Mouse (Mus musculus) adrenal gland, adult 2 months (tissue): ENCODE data around the gene Snapc4. TPM values are rescaled to one million over a fixed set of nuclear protein-coding genes. Genes with fewer than 3 reads are reported as not detected.
A peak's percentile ranks its signal among the peaks of the same experiment; 100 is the strongest.

Source experiments
- DNase-seq: peaks from one replicate; pipeline ENCODE4 v3.0.0; 2021
- polyA plus RNA-seq: library from polyadenylated mRNA; depleted of rRNA; stranded (reverse); fragments of >200 nt; gene quantifications from 2 replicates; pipeline ENCODE4 v1.2.3, GENCODE M21; 2012
- total RNA-seq, 2 experiments: library from RNA; stranded (reverse); gene quantifications; 2 replicates each; pipeline ENCODE4 v1.2.3; 2021

Snapc4 gene
- total and polyA plus RNA-seq, 3 experiments: 19.1 to 55.3 (median 23.3) TPM

DNA sequence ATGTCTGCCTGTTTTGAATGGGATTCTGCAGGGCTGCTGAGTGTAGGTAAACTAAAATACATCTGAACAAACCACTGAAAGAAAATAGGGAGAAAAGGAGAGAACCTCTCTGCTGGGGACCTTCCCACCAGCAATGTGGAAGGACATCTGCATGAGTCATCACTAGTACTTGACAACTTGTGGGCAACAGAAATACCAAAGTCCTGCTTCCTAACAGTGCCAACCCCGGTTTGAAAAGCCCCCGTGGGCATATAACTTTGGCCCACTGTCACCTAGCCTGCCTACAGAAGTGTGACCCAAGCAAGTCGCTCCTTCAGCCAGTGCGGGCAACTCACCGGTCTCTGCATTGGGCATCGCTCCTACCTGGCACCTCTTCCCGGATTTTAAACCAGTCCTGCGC, 8.1 kb downstream of the Snapc4 start:
- peak; percentile 29 for DNase-seq

DNA sequence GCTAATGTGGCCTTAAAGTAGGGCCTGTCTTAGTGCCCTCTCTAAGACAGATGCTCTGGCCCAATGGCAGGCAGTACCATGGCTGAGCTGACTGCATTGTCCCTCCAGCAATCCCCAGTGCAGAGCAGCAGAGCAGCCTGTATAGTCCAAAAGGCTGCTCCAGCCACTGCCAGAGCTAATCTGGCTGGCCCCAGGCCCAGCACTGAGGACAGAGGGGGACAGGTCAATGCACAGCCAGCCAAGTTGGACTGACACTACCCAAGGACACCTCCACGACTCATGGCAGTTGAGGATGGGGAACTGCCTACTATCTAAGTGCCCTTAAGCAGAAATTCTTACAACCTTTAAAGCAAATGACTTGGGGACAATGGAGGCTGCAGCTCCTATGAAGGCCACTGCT, 11.9 kb downstream of the Snapc4 start:
- DNase-seq: no peak

DNA sequence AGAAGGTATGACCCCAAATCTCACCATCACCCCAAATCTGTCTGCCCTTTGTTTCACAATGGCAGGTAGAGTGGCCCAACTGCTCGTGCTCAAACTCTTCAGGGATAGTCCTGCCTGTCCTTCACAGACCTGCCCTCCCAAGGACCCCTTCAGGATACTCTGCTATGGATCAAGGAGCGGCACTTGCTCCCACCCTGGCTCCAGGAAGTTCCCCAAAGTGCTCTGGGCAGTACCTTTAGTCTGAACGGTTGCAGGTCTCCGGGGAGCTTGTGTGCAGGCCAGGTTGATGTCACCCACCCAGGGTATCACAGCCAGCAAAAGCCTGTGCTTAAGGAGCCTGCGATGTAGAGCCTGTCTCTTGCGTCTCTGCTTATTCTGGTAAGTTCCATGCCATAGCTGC, 12.5 kb downstream of the Snapc4 start:
- DNase-seq: no peak

DNA sequence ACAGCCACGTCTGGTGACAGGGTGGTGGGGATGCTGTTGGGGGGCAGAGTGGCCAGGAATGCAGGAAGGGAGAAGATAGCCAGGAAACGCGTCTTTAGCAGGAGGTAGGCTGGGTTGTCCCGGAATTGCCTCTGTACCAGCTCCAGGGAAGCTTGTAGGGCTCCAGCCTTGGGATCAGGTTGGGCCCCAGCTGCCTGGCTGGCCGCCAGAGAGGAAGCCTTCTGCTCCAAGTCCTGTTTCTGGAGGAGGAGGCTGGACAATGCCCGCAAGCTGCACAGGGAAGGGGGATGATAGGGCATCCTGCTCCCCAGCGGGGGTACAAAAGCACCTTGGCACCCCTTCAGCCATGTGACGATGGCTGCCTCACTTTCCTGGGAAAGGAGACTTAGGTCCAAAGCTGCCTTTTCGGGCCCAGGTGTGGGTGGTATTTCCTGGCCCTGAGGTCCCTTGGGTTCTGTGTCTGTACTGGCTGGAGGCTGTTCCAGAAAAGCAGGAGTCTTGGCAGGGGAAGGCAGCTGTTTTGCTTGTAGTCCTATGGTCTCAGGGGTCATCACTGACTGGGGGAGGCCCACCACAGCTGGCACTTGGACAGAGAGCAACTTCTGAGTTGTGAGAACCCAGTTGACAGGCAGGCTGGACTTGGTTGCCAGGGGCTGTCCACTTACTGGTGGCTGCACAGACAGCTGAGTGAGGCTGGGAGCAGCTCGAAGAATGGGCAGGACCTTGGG, 15.6 kb downstream of the Snapc4 start:
- peak; percentile 81 for DNase-seq

DNA sequence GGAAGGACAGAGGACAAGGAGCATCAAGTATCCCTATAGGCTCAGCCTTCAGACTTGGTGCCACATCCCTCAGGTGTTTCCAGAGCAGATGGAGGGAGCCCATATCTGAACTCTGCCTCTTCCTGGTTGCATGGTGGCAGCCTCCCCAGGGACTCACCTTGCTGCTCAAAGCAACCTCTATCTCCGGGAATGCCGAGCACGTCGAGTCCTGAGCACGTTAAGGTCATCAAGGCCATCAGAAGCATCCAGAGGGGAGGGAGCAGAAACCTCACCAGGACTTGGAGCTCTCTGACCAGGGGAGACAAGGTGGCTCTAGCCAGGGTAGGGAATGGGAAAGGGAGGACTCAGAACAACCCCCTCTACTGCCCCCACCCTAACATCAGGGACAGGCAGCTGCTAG, 17.0 kb downstream of the Snapc4 start:
- no peak for DNase-seq

DNA sequence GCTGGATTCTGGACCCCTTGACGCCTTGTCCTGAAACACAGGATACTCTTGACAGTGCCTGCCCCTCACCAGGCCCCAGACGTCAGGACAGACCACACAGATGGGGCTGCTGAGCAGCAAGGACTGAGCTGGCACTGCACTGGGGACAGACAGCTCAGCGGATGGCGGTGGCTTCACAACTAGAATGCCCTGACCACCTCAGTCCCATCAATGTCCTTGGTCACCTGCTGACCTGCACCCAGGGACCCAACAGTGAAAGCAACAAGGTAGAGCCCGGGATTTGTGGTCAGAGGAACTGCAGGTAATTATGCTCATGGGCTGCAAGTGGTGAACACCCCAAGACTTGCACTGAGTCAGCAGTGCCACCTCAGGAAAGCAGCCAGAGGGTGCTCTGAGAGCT, 17.5 kb downstream of the Snapc4 start:
- DNase-seq: no peak

DNA sequence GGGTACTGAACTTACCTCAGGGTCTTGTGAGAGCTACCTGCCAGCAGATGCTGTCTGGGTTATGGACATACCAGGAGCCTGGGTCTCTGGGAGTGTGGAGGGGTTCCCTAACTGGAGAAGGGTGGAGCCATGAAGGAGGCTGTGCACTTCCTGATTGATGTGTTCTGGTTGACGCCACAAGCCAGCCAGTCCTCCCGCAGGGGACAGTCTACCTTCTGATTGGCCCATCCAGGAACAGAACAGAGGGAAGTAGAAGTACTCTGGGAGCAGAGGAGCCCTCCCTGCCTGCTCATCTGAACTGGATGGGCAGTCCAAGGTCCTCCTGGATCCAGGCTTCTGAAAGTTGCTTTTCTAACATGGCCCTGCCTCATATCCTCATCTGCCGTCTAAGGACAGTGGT, 19.7 kb downstream of the Snapc4 start, which contains the start of gene Card9:
TSS of gene Card9 (minus strand) at position 147 of the 400 bp plus-strand sequence.
- DNase-seq: no peak

DNA sequence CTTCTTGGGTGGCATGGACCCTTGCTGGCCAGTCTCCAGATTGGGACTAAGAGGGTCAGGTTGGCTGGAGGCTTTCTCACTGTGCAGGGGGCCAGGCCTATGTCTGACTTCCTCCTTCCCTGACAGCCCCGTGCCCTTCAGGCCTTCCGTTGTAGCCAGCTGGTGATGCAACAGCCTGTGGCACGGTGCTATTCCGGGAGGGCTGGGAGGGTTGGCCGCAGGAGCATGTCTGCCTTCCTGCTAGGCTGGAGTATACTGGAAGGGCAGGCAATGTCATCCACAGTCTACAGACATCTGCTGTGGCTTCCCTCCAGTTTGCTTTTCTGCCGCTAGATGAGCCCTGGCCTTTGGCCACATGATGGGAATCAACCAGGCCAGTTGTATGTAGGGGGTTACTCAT, 20.5 kb downstream of the Snapc4 start:
- DNase-seq: no peak

DNA sequence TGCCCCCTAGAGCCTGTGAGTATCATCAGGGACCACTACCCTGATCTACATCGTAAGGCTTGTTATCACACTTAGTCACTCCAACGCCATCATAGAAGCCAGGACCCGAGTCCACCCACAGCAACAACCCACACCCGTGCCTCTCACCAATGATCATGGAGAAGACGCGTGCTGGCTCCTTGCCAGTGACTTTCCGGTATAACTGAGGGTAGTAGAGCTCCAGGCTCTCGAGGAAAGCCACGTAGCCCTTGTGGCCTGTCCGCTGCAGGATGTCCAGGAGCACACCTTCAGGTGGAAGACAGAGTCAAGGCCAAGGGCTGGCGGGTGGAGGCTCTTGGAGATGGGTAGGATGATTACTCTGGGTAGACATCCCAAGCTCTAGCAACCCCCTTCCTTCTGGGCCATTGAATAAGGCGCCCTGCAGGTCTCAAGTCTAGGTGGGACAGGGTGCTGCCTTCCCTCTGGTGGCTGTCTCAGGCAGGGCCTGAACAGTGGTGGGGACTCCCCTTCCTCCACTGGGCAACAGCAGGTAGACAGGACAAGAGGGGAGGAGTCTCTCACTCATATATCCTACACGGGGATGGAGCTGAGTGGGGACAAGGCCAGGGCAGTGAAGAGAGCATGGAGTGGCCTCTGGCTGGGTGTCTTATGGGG, 21.7 kb downstream of the Snapc4 start:
- DNase-seq: no peak

DNA sequence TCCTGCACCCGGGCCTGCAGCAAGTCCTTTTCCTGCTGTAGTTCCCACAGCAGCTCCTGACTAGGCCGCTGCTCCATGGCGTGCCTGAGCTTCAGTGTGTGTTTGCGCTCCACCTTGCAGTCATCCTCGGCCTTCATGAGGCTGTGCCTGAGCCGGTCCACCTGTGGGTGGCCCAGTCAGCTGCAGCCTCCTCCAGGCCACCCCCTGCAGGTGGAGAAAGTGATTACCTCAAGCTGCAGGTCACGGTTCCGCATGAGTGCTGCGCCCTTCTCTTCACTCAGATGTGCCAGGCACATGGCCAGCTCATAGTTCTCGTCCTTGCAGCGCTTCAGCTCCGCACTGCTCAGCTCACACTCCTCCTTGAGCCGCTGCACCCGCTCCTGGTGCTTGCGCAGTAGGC, 23.0 kb downstream of the Snapc4 start:
- no peak for DNase-seq

DNA sequence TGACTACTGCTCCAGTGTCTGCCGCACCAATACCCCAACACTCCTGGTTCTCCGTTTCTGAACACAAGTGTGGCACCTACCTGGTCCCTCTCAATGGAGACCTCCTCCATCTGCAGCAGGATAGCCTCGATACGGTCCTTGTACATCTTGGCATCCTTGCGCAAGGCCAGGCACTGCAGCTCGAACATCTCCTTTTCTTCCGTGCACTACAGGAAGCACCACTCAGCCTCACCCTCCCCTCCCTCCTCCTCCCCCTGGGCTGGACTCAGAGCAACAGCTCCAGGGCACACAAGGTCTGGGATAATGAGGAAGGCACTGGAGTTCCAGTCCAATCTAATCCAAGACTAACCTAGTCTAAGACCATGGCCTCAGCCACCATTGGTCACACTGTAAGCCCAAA, 23.8 kb downstream of the Snapc4 start:
- DNase-seq: no peak

DNA sequence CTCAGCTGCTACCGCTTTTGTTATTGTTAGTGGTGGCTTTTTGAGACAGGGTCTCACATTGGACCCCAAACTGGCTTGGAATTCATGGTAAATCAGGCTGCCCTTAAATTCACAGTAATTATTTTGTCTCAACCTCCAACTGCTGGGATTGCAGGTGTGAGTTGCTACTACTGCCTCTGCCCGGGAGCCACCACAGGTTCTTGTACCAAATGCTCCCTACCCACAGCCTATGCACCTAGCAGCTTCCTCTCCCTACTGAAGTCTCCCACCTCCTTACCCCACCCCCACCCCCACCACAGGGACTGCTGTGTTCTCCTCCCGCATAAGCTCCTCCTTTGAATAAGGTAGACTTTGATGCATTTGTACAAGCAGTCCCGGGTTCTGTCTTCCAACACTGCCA, 24.2 kb downstream of the Snapc4 start:
- DNase-seq: no peak

DNA sequence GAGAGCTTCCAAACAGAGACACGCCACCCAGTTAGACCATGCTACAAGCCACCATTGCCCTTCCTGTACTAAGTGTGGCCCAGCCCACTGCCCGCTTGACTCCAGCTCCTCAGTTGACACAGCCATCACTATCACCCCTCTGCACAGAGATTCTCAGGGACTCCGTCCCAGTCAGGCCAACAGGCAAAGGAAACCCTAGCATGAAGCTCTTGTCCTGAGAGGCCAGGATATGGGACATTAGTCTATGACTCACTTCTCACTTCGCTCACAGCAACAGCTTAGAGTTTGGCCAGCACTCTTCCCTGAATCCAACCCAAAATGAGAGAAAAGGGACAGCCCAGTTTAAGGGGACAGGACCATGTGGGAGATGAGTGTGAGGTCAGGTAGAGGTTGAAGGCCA, 26.1 kb downstream of the Snapc4 start:
- DNase-seq: no peak

DNA sequence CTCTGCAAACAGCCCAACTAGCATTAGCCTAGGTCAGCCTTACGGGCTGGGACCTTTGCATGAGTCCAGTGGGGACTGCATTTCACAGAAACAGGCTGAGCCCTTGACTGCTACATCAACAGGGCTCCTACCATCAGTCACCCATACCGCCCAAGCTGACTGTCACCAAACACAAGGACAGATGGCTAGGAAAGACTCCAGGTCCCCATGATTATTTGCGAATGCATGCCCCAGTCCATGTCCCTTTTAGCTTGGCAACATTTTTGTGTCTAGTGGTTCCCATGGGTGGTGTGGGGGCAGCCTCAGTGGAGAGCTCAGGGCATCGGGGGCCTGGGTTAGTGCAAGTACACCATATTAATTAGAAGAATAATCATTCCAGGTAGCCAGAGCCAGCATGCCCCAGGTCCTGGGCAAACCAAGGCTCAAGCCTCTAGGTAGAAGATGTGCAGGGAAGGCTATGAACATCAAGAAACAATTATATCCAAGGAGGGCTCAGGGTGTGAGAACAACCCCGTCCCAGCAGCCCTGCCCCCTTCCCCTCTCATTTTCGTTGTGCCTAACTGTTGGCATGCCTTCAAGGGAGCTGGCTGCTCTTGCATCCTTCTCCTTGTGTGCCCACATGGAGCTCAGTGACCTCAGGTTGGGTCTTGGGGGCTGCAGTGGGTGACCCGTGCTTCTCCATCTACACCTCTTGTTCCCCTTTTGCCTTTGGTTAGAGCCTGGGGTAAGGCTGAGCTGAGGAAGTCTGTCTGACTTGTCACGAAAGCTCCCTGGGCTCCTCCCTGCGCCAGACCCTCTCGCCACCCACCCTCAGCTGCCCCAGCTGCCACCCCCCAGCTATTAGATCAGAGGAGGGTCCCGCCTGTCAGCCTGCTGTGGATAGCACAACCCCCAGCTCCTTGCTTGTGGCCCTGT, 27.1 kb downstream of the Snapc4 start:
- no peak for DNase-seq

DNA sequence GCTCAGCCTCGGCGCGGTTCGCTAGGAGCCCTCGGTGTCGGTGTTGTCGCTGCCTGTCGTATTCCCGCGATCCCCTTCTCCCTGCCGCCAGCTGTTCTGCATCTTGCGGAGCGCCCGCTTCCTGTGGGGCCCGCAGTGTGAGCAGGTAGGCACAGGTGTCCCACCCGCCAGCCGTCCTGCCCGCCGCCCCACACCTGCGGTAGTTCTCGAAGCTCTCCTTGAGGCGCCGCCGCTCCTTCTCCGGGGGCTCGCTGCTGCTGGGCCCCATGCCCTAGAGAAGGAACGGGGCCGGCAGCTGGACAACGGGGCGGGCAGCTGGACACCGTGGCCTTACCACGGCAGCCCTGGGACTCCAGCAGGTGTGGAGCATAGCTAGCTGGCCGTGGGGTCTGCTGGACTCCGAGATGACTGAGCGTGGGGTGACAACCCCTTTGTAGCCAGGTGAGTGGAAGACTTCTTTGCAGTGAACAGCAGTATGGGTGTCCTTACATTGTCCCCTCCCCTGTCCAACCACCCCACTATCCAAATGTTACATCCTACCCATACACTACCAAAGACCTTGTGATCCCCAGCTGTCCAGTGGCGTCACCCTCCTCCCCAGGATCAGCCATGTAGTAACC, 28.1 kb downstream of the Snapc4 start:
- DNase-seq: no peak

DNA sequence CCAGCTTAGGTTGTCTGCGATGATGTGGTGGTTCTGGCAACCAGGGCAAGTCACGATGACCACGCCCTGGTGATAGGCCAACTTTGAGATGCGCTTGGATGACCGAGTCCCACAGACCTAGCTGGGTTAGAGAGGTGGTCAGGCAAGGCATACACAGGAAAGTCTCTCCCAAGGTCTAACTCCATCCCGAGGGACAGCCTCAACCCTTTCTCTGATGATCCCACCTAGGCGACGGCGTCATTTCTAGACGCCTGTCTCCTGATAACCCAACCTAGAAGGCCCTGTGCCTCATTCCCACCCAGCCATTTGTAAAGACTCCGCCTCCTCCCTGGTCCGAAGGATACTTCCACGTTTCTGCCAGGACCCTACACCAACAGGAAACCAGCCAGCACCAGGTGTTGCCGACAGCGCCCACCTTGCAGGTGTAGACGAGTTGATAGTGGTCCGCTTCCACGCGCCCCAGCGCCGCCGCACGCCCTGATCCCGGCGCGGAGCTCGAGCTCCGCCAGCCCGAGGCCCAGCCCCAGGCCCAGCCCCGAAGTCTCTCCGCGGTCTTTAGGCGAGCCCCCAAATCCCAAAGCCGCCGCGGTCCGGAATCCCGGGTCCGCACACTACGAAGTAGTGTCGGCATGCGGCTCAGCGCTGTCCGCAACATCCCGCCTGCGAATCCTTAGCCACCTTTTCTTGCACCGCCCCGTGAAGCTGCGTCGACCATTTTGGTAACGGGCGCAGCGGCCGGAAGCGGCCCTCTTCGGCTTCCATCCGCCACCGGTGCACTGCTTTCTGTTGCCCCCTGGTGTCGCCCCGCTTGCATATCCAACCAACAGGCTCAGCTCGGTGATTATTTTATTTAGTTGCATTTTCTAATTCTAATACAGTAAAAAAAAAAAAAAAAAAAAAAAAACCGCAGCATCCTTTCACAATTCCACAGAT, 28.8 kb downstream of the Snapc4 start, which contains the start of gene Dnlz:
TSS of gene Dnlz (minus strand) at position 753 of the 933 bp plus-strand sequence.
- peak; percentile 95 for DNase-seq

DNA sequence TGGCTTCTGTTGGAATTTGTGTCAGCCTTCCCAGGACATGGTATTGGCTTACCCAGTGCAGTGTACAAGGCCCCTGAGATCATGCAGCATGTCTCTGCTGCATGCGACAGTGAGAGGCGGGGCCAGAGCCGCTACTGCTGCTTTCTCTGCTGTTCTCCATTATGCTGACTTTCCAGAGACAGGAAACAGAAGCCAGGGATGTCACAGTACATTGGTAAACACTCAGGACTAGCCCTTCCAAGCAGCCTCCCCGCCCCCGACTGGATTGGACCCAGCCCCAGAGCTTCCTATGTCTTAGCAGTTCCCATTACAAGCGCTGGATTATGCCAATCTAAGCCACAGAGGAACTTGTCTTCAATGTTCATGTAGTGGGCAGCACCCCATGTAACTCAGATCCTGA, 32.2 kb downstream of the Snapc4 start:
- DNase-seq: no peak

DNA sequence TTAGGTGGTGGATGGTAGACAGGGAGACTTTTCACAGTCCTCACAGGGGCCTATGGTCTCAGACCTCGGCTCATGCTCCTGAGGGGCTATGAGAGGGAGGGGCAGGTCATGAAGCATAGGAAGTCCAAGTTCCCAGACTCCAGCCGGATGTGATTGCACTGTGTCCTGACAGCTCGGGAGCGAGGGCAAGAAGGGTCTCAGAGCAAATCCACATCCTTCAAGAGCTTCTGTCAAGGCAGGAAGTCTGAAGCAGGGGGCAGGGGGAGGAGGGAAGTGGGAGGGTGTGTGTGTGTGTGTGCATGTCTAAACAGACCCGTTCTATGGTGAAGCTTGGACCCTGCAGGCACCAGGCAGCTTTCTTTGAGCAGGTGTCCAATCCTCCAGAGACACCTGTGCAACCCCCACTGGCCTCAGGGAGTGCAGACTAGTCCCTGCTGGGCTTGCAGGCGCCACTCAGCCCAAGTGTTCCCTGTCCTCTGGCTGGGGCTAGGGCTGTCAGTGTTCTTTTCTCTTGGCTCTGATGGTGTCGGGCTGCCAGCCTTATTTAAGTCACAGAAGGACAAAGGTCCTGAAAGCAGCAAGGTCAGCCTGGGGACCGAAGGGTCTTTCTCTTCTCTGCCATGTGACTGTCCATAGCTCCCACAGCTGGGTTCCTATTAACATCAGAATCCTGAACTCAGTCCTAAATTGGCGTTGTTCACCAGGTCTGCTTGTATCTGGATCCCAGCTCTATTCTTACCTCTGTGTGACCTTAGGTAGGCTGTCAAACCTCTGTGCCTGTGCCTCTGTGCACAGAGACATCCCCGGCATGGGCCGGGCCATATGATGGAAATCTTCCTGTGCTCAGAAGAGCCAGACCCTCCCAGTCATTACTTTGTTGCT, 37.6 kb downstream of the Snapc4 start:
- peak; percentile 56 for DNase-seq

DNA sequence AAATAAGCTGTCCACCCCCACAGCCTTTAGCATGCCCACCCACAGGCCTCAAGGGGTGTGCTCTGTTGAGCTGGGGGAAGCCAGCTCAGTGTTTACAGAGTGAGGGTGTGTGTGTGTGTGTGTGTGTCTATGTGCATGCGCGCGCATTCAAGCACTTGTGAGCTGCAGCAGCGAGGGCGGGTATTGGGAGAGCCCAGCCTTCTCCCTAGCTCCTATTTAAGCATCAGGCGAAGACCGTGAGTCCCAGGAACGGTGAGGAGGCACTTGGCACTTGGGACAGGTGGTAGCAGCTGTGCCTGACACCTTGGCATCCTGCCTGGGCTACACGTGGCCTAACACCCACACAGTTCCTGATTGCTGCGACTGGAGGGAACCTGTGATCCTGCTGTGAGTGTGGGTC, 38.4 kb downstream of the Snapc4 start:
- DNase-seq: no peak

DNA sequence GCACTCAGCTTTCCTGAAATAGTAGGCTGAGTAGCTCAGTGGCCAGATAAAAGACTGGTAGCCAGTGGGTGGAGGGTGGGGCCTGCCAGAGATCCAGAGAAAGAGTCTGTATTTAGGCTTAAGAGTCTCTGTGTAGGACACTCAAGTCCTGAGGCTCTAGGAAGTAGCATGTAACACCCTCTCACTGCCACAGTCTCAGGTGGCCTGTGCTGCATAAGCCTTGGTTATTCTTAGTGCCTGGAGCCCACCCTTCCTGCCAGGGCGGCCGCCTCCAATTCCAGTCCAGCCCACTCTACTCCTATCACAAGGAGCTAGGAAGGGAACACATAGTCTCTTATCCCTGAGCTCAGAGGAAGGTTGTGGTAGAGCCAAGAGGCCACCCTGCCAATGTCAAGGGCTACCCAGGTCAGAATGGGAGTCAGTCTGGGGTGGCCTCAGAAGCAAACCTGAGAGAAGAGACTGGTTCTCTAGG, 38.9 kb downstream of the Snapc4 start:
- no peak for DNase-seq
